Mouse (Mus musculus): ENCODE measurements at regions not wholly inside any gene's neighbourhood (a gene's known extent, or its start where the extent isn't known, plus 50 kb on each side); places are given as distances from the start of the nearest gene placed in this dataset.

GRCm38 (mm10) chr19:56225518-56225917 lies 61.4 kb upstream of the Habp2 start:
- H3K27me3 ChIP-seq (ENCODE audit: control insufficient read depth, insufficient read depth, low read length): no peaks in the 10 kb centered on the region
- 49% methylated on average over 3 of the region's 3 CpGs for WGBS (ENCODE audit: insufficient replicate concordance)
- TF ChIP-seq EP300 (IDR thresholded peaks at IDR 0.05; ENCODE audit: low read depth): no peak
- TF ChIP-seq CTCF (IDR thresholded peaks at IDR 0.05; ENCODE audit: low read depth): no peak
- H3K27ac ChIP-seq: no peak overlapping the region
- H3K4me1 ChIP-seq (replicated peaks; ENCODE audit: control insufficient read depth in 2 of 2, insufficient read depth in 2 of 2, low read length in 1 of 2): no peaks in the 10 kb centered on the region
- ATAC-seq (ENCODE audit: insufficient read depth) (no peak), DNase-seq (ENCODE audit: low read depth in 3 of 3, low spot score in 3 of 3) (no peak)
- H3K9me3 ChIP-seq (ENCODE audit: control insufficient read depth, low read length): no peaks in the 10 kb centered on the region
- no peaks in the 10 kb centered on the region for H3K36me3 ChIP-seq (replicated peaks; ENCODE audit: control insufficient read depth, insufficient read depth, low read depth)
- H3K4me3 ChIP-seq (ENCODE audit: insufficient read depth in 1 of 2, low read depth in 2 of 2, low read length in 2 of 2): no peak overlapping the region
- no peak overlapping the region for H3K9ac ChIP-seq (replicated peaks)
- H3K4me2 ChIP-seq (ENCODE audit: low read depth): no peak overlapping the region

GRCm38 (mm10) chr19:56228586-56228985 lies 58.4 kb upstream of the Habp2 start:
- no peak for TF ChIP-seq EP300 (IDR thresholded peaks at IDR 0.05; ENCODE audit: low read depth)
- no peak for TF ChIP-seq CTCF (IDR thresholded peaks at IDR 0.05; ENCODE audit: low read depth)
- Histone ChIP-seq H3K4me3 (ENCODE audit: insufficient read depth in 1 of 2, low read depth in 2 of 2, low read length in 2 of 2) (no peak overlapping the region), H3K4me2 (ENCODE audit: low read depth) (no peak overlapping the region), H3K9ac (replicated peaks) (no peak overlapping the region), H3K27me3 (ENCODE audit: control insufficient read depth, insufficient read depth, low read length) (no peaks in the 10 kb centered on the region), H3K36me3 (replicated peaks; ENCODE audit: control insufficient read depth, insufficient read depth, low read depth) (no peaks in the 10 kb centered on the region), H3K27ac (no peak overlapping the region), H3K9me3 (ENCODE audit: control insufficient read depth, low read length) (0 out of 2 replicates have a peak, but pooled peaks cover 3% of the 10 kb centered on the region), H3K4me1 (replicated peaks; ENCODE audit: control insufficient read depth in 2 of 2, insufficient read depth in 2 of 2, low read length in 1 of 2) (no peaks in the 10 kb centered on the region)
- ATAC-seq (ENCODE audit: insufficient read depth): no peak
- DNase-seq (ENCODE audit: low read depth in 3 of 3, low spot score in 3 of 3): no peak

GRCm38 (mm10) chr19:56231430-56231829 lies 55.5 kb upstream of the Habp2 start:
- no peak for ATAC-seq (ENCODE audit: insufficient read depth)
- no peak overlapping the region for H3K4me3 ChIP-seq (ENCODE audit: insufficient read depth in 1 of 2, low read depth in 2 of 2, low read length in 2 of 2)
- 67% methylated on average over 8 of the region's 8 CpGs for WGBS (ENCODE audit: insufficient replicate concordance)

GRCm38 (mm10) chr19:56231849-56232248 lies 55.1 kb upstream of the Habp2 start:
- 57% methylated on average over 9 of the region's 9 CpGs for WGBS (ENCODE audit: insufficient replicate concordance)
- Histone ChIP-seq H3K9me3 (ENCODE audit: control insufficient read depth, low read length) (0 out of 2 replicates have a peak, but pooled peaks cover 3% of the 10 kb centered on the region), H3K27me3 (ENCODE audit: control insufficient read depth, insufficient read depth, low read length) (no peaks in the 10 kb centered on the region), H3K27ac (no peak overlapping the region), H3K4me3 (ENCODE audit: insufficient read depth in 1 of 2, low read depth in 2 of 2, low read length in 2 of 2) (no peak overlapping the region), H3K4me2 (ENCODE audit: low read depth) (no peak overlapping the region), H3K9ac (replicated peaks) (no peak overlapping the region), H3K4me1 (replicated peaks; ENCODE audit: control insufficient read depth in 2 of 2, insufficient read depth in 2 of 2, low read length in 1 of 2) (no peaks in the 10 kb centered on the region), H3K36me3 (replicated peaks; ENCODE audit: control insufficient read depth, insufficient read depth, low read depth) (no peaks in the 10 kb centered on the region)
- DNase-seq (ENCODE audit: low read depth in 3 of 3, low spot score in 3 of 3) (no peak), ATAC-seq (ENCODE audit: insufficient read depth) (no peak)
- no peak for TF ChIP-seq EP300 (IDR thresholded peaks at IDR 0.05; ENCODE audit: low read depth)
- no peak for TF ChIP-seq CTCF (IDR thresholded peaks at IDR 0.05; ENCODE audit: low read depth)

More at GRCm38 (mm10) chr19:56231430-56231829, 55.5 kb upstream of the Habp2 start:
- H3K4me1 ChIP-seq (replicated peaks; ENCODE audit: control insufficient read depth in 2 of 2, insufficient read depth in 2 of 2, low read length in 1 of 2): no peaks in the 10 kb centered on the region
- H3K4me2 ChIP-seq (ENCODE audit: low read depth): no peak overlapping the region
- DNase-seq (ENCODE audit: low read depth in 3 of 3, low spot score in 3 of 3): no peak
- no peaks in the 10 kb centered on the region for H3K36me3 ChIP-seq (replicated peaks; ENCODE audit: control insufficient read depth, insufficient read depth, low read depth)
- H3K9ac ChIP-seq (replicated peaks): no peak overlapping the region
- TF ChIP-seq CTCF (IDR thresholded peaks at IDR 0.05; ENCODE audit: low read depth): no peak
- no peak for TF ChIP-seq EP300 (IDR thresholded peaks at IDR 0.05; ENCODE audit: low read depth)
- no peaks in the 10 kb centered on the region for H3K27me3 ChIP-seq (ENCODE audit: control insufficient read depth, insufficient read depth, low read length)
- H3K27ac ChIP-seq: no peak overlapping the region
- 0 out of 2 replicates have a peak, but pooled peaks cover 3% of the 10 kb centered on the region for H3K9me3 ChIP-seq (ENCODE audit: control insufficient read depth, low read length)

- Histone ChIP-seq H3K9ac (replicated peaks) (no peak overlapping the region), H3K4me1 (replicated peaks; ENCODE audit: control insufficient read depth in 2 of 2, insufficient read depth in 2 of 2, low read length in 1 of 2) (no peaks in the 10 kb centered on the region), H3K36me3 (replicated peaks; ENCODE audit: control insufficient read depth, insufficient read depth, low read depth) (no peaks in the 10 kb centered on the region), H3K9me3 (ENCODE audit: control insufficient read depth, low read length) (0 out of 2 replicates have a peak, but pooled peaks cover 3% of the 10 kb centered on the region), H3K4me3 (ENCODE audit: insufficient read depth in 1 of 2, low read depth in 2 of 2, low read length in 2 of 2) (no peak overlapping the region), H3K27me3 (ENCODE audit: control insufficient read depth, insufficient read depth, low read length) (no peaks in the 10 kb centered on the region), H3K4me2 (ENCODE audit: low read depth) (no peak overlapping the region), H3K27ac (no peak overlapping the region)
- DNase-seq (ENCODE audit: low read depth in 3 of 3, low spot score in 3 of 3) (no peak), ATAC-seq (ENCODE audit: insufficient read depth) (no peak)
- TF ChIP-seq EP300 (IDR thresholded peaks at IDR 0.05; ENCODE audit: low read depth) (no peak), CTCF (IDR thresholded peaks at IDR 0.05; ENCODE audit: low read depth) (no peak)
- 71% methylated on average over 7 of the region's 7 CpGs for WGBS (ENCODE audit: insufficient replicate concordance)
Measured at GRCm38 (mm10) chr19:56232269-56232668, 54.7 kb upstream of the Habp2 start.
